Mouse (Mus musculus) ES-Bruce4 (cell line): ENCODE results near the gene Mtmr11. TPM values are rescaled to one million over a fixed set of nuclear protein-coding genes. Genes with fewer than 3 reads are reported as not detected.
A peak's percentile ranks its signal among the peaks of the same experiment; 100 is the strongest.
"Not testable (repeated sequence)": the region's sequence is repeated elsewhere in the genome, so short reads cannot be mapped to it uniquely, and the experiment has no call there.

Experiments
- H3K27ac ChIP-seq: 2 replicates; pipeline ENCODE4 v1.5.1; 2012; ENCODE audit warnings: low read length, inconsistent platforms; ENCODE audit not compliant: insufficient read depth
- H3K27me3 ChIP-seq: 2 replicates; pipeline ENCODE4 v1.6.1; 2012; ENCODE audit warnings: mild to moderate bottlenecking, low read length, inconsistent platforms; ENCODE audit not compliant: control insufficient read depth, poor library complexity, insufficient read depth, severe bottlenecking
- H3K36me3 ChIP-seq: 2 replicates; pipeline ENCODE4 v1.6.1; 2012; ENCODE audit warnings: inconsistent platforms, mild to moderate bottlenecking, low read length, moderate library complexity; ENCODE audit not compliant: control insufficient read depth, poor library complexity, insufficient read depth, severe bottlenecking
- H3K4me1 ChIP-seq: one replicate; pipeline ENCODE4 v1.8.1; 2011; ENCODE audit warnings: low read length; ENCODE audit not compliant: control insufficient read depth, insufficient read depth
- H3K4me3 ChIP-seq: 2 replicates; pipeline ENCODE4 v1.5.1; 2011; ENCODE audit warnings: low read depth, mild to moderate bottlenecking, low read length
- H3K9ac ChIP-seq: 2 replicates; pipeline ENCODE4 v1.6.1; 2012; ENCODE audit warnings: low read depth, mild to moderate bottlenecking, inconsistent platforms; ENCODE audit not compliant: poor library complexity, severe bottlenecking
- H3K9me3 ChIP-seq: replicated peaks from 2 replicates; pipeline ENCODE4 v1.6.1; 2012; ENCODE audit warnings: mild to moderate bottlenecking, low read length, inconsistent platforms; ENCODE audit not compliant: control insufficient read depth, poor library complexity, insufficient read depth, severe bottlenecking
- CTCF ChIP-seq: IDR thresholded peaks from one replicate; pipeline ENCODE4 v1.8.1; 2011; ENCODE audit warnings: low read depth, low read length
- EP300 ChIP-seq: IDR thresholded peaks from 2 replicates; pipeline ENCODE4 v1.6.1; 2011; ENCODE audit warnings: low read depth, low read length; ENCODE audit not compliant: insufficient read depth
- POLR2A ChIP-seq: IDR thresholded peaks from one replicate; pipeline ENCODE4 v1.8.1; 2011; ENCODE audit warnings: low read length; ENCODE audit not compliant: insufficient read depth
- polyA plus RNA-seq: library from polyadenylated mRNA; stranded (reverse); fragments of >200 nt; gene quantifications from 2 replicates; pipeline ENCODE4 v1.2.4, GENCODE M21; 2011; ENCODE audit warnings: low read depth; ENCODE audit not compliant: missing spikeins, insufficient read depth, insufficient read length

The Mtmr11 gene
- polyA plus RNA-seq, 1 experiment = 4.3 TPM

DNA sequence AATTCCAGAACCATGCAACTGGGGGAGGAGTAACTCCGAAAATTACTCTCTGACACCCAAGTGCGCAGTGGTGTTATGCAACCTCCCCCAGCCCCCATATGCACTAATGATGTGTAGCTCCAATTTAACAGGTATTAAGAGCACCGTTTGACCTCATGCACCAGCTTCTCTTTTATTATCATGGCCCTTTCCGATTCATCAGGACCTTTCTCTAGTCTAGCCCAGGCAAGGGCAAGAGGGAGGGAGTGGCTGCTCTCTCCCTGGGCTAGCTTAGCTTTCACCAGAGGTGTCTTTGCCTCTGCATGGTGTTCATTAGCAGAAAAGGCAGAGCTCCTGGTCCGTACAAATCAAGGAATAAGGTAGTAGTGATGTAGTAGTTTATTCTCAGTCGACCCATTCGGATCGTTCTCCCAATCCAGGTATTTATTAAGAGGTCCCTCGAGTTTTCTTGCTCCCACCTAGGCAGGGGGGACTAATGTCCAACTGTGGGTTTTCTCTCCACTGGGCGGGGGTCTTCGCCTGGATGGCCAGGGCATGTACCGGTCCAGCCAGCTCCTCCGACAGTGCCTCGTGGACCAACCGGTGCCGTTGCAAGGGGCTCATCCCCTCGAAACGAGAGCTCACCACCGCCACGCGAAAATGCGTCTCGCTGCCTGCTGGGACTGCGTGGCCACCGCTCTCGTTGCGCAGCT lies 34.8 kb downstream of the Mtmr11 start:
- peak overlapping the region; percentile 47 for H3K27ac ChIP-seq
- TF ChIP-seq EP300 (no peak), POLR2A (no peak), CTCF (no peak)
- H3K36me3 ChIP-seq = no peaks in the 10 kb centered on the region
- peak overlapping the region; percentile 85 for H3K4me3 ChIP-seq
- no peaks in the 10 kb centered on the region for H3K9me3 ChIP-seq
- peaks cover 1% of the 10 kb centered on the region for H3K4me1 ChIP-seq
- H3K9ac ChIP-seq = peak overlapping the region; percentile 61
- no peaks in the 10 kb centered on the region for H3K27me3 ChIP-seq

DNA sequence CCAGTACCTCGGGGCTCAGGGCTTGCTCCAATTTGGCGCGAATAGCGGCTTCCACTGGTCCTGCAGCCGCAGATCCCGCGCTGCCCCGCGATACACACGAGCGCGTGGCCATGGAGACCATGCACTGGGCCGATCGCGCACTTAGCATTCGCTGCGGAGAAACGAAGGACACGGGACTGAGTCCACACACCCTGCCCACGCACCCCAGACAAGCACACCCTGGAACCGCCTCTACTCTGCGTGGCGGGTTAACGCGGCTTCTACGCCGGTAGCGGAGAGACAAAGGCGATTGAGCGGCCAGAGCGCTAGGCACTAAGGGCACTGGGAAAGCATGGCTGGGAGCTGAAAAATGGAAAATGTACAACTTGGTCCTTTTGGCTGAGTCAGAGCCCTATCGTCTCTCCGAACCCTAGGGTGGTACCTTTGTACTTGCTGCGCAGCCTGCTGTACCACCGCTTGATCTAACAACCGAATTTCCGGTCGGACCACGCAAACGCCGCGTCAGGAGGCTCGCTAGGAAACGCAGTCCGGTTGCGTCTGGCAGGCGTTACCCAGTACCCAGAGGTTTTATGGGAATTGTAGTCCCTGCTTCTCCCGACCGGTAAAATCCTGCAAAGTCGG lies 35.4 kb downstream of the Mtmr11 start:
- H3K27me3 ChIP-seq = no peaks in the 10 kb centered on the region

DNA sequence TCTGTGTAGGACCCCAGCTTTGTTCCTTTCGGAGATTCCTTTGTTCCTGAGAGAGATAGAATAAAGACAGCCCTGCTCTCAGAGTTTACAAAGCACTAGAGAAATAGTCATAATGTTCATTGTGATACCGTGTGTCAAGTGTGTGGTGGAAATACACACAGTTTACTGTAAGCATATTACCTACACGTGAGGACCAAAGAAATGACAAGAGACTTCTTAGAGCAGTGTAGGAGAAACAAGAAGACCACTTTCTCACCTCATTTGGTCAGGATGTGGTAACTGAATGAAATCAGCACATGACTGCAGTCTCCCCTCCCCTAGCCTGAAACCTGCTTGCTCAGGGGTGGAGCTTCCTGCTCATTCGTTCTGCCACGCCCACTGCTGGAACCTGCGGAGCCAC lies 36.4 kb downstream of the Mtmr11 start:
- peak overlapping the region; percentile 84 for H3K4me3 ChIP-seq
- no peak for TF ChIP-seq CTCF
- TF ChIP-seq EP300 = no peak
- TF ChIP-seq POLR2A = no peak

More for the DNA sequence above, 35.4 kb downstream of the Mtmr11 start:
- peaks cover 1% of the 10 kb centered on the region for H3K4me1 ChIP-seq
- no peaks in the 10 kb centered on the region for H3K9me3 ChIP-seq
- H3K9ac ChIP-seq = peak overlapping the region; percentile 61
- no peaks in the 10 kb centered on the region for H3K36me3 ChIP-seq
- peak overlapping the region; percentile 47 for H3K27ac ChIP-seq
- peak overlapping the region; percentile 85 for H3K4me3 ChIP-seq
- peak; percentile 94 for TF ChIP-seq POLR2A
- peak; percentile 41; the same call in 1 of the 2 replicates for TF ChIP-seq EP300
- no peak for TF ChIP-seq CTCF

DNA sequence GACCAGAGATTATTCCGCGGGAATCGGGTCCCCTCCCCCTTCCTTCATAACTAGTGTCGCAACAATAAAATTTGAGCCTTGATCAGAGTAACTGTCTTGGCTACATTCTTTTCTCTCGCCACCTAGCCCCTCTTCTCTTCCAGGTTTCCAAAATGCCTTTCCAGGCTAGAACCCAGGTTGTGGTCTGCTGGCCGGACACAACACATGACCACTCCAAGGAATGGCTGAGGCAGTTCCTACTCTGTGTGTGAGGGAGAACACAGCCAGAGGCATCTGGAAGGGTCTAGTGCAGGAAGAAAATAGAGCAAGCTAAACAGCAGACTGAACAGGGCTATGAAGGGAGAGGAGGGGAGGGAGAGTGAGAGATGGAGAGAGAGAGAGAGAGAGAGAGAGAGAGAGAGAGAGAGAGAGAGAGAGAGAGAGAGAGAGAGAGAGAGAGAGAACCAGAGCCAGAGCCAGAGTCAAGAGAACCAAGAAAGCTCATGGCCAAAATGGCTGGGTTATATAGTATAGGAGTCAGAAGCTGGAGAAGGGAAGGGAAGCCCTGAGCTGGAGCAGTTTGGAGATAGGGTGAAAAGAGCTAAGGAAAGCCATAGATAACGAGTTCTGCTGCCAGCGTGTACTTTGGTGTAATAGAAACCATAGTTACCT lies 36.9 kb downstream of the Mtmr11 start:
- H3K4me3 ChIP-seq, H3K27me3 ChIP-seq, H3K4me1 ChIP-seq, H3K36me3 ChIP-seq, H3K9me3 ChIP-seq, H3K27ac ChIP-seq: not testable (repeated sequence)
- 0 out of 2 replicates have a peak overlapping the region, but pooled peaks have one; percentile 7 for H3K9ac ChIP-seq

More for the DNA sequence above, 36.4 kb downstream of the Mtmr11 start:
- Histone ChIP-seq H3K9me3 (no peaks in the 10 kb centered on the region), H3K4me1 (peaks cover 1% of the 10 kb centered on the region), H3K36me3 (no peaks in the 10 kb centered on the region), H3K9ac (peak overlapping the region; percentile 85), H3K27me3 (no peaks in the 10 kb centered on the region), H3K27ac (peak overlapping the region; percentile 79)

DNA sequence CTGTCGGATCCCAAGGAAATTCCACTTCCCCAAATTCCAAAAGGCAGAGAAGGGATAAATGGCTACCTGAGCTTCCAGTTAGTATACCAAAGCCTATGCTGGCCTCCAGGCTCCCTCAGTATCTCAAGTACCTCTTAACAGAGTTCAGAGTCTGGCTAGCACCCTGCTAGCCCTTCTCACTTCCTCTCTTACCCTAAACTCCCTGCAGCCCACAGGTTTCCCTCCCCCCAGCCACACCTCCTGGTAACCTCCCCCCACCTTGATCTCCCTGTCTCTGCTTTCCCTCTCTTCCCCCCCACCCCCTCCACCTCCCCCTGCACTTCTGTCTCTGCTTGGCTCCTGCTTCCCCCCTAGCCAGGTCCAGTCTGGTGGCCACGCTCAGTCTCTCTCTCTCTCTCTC lies 37.9 kb downstream of the Mtmr11 start:
- no peaks in the 10 kb centered on the region for H3K27me3 ChIP-seq
- H3K4me3 ChIP-seq = no peak overlapping the region
- H3K4me1 ChIP-seq = peaks cover 1% of the 10 kb centered on the region
- TF ChIP-seq CTCF (no peak), POLR2A (no peak), EP300 (no peak)
- no peak overlapping the region for H3K9ac ChIP-seq
- no peak overlapping the region for H3K27ac ChIP-seq
- H3K36me3 ChIP-seq = no peaks in the 10 kb centered on the region
- no peaks in the 10 kb centered on the region for H3K9me3 ChIP-seq

DNA sequence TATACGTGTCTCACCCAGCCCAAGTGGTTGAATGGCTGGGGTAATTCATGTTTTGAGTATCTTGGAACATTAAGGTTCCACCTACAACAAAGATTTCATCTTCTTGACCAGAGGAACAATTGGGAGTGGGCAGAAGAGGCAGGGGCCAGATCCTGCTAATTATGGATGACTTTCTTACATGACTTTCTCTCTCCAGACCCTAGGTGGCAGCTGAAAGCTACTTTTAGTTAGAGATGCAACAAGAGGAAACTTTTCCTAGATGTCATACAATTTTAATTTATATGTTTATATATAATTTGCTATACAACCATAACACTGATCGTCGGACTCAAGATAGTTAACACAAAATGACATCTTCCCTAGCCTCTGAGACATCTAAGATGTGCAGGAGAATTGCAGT lies 46.0 kb downstream of the Mtmr11 start:
- H3K27ac ChIP-seq = no peak overlapping the region
- no peak overlapping the region for H3K9ac ChIP-seq
- no peak for TF ChIP-seq POLR2A
- no peak for TF ChIP-seq EP300
- no peak for TF ChIP-seq CTCF
- no peaks in the 10 kb centered on the region for H3K4me1 ChIP-seq
- no peaks in the 10 kb centered on the region for H3K9me3 ChIP-seq
- peaks cover 1% of the 10 kb centered on the region; the same call in 1 of the 2 replicates for H3K27me3 ChIP-seq
- no peak overlapping the region for H3K4me3 ChIP-seq
- H3K36me3 ChIP-seq = no peaks in the 10 kb centered on the region
